Mouse (Mus musculus): ENCODE measurements around the gene Gm44805. TPM values are rescaled to one million over a fixed set of nuclear protein-coding genes. Genes with fewer than 3 reads are reported as not detected.

Gene Gm44805
- polyA plus RNA-seq, 1 experiment from 2014 or later = 1.2 TPM

DNA sequence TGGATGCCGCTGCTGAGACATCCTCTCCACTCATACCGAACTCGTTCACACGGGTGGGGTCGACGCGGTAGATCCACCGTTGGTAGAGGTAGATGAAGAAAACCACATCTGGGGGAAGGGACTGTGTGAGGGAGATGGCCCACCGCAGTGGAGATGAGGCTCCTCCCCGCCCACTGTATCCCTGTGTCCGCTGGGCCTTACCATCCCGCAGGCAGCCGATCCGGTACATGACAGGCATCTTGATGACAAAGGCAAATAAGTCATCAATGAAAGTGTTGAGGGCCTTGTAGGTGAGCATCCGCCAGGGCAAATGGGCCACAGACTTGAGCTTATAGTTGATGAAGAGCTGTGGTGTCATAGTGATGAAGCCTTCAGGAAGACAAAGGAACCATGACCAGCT is 47.4 kb downstream of the Gm44805 start:
- Histone ChIP-seq H3K27me3 (replicated peaks) (no peaks in the 10 kb centered on the region), H3K4me2 (replicated peaks) (no peak overlapping the region), H3K4me1 (replicated peaks) (no peaks in the 10 kb centered on the region), H3K27ac (no peak overlapping the region), H3K9ac (no peak overlapping the region), H3K4me3 (replicated peaks) (no peak overlapping the region), H3K36me3 (peaks cover 53% of the 10 kb centered on the region), H3K9me3 (no peaks in the 10 kb centered on the region)
- 90% methylated on average over 15 of the region's 15 CpGs for WGBS
- no peak for ATAC-seq

DNA sequence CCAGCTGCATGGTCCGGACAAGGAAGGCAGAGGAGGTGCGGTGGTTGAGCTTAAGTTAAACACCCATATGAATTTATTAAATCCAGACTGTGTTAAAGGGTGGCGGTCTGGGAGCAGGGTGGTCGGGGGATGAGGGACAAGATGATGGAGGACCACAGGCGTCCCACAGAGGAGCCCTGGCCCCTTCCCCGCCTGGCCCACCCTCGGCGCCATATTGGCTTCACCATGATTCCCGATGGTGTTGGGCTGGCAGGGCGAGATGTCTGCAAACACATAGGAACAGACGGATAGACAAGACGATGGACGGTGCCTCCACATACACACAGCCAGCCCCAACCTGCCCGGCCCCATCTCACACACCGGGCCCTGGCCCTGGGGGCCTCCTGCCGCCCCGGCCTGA is 48.0 kb downstream of the Gm44805 start:
- no peak for ATAC-seq
- H3K36me3 ChIP-seq = peaks cover 47% of the 10 kb centered on the region
- 92% methylated on average over 17 of the region's 17 CpGs for WGBS

DNA sequence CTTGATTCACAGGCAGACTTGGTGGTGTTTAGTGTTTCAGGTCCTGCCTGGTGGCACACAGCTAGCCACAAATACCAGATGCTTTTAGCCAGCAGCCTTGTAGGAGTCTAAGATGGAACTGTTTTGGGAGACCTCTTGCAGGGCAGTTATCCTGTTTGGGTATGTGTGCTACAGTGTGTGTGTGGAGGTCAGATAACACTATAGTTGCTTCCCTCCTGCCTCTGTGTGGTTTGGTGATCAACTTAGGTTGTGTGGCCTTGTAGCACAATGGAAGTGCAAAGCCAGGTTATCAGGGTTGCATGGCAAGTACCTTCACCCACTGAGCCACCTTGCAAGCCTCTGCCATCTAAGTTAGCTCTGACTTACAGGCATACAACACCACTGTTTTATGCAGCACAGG is 48.5 kb downstream of the Gm44805 start:
- H3K9ac ChIP-seq = no peak overlapping the region
- H3K27ac ChIP-seq = no peak overlapping the region
- no peak for ATAC-seq
- H3K4me3 ChIP-seq (replicated peaks) = no peak overlapping the region
- H3K27me3 ChIP-seq (replicated peaks) = no peaks in the 10 kb centered on the region
- no peak overlapping the region for H3K4me2 ChIP-seq (replicated peaks)
- peaks cover 42% of the 10 kb centered on the region for H3K36me3 ChIP-seq
- no peaks in the 10 kb centered on the region for H3K4me1 ChIP-seq (replicated peaks)
- H3K9me3 ChIP-seq = no peaks in the 10 kb centered on the region

More for the DNA sequence above, 48.0 kb downstream of the Gm44805 start:
- Histone ChIP-seq H3K27me3 (replicated peaks) (no peaks in the 10 kb centered on the region), H3K4me3 (replicated peaks) (no peak overlapping the region), H3K9ac (no peak overlapping the region), H3K9me3 (no peaks in the 10 kb centered on the region), H3K4me1 (replicated peaks) (no peaks in the 10 kb centered on the region), H3K4me2 (replicated peaks) (no peak overlapping the region), H3K27ac (no peak overlapping the region)

DNA sequence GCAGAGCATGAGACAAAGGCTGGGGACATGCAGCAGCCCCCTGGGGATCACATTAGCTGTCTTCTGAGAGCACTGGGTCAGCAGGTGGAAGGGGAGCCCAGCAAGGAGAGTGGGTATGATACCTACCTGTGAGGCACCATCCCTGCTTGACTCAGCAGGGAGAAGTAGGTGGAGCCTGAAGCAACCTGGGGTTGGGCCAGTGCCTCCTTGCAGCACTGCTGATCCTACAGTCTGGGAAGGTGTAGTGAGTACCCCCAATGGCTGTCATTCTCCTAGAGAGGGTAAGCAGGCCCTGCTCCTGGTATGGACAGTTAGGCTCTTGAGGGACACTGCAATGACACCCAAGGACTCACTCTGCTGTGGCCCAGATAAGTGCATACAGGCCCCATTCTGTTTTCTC is 48.9 kb downstream of the Gm44805 start:
- H3K36me3 ChIP-seq = peaks cover 38% of the 10 kb centered on the region
- ATAC-seq = no peak
- H3K9me3 ChIP-seq = no peaks in the 10 kb centered on the region
- H3K27ac ChIP-seq = no peak overlapping the region
- H3K9ac ChIP-seq = no peak overlapping the region
- H3K4me2 ChIP-seq (replicated peaks) = no peak overlapping the region
- H3K4me3 ChIP-seq (replicated peaks) = no peak overlapping the region
- H3K27me3 ChIP-seq (replicated peaks) = no peaks in the 10 kb centered on the region
- no peaks in the 10 kb centered on the region for H3K4me1 ChIP-seq (replicated peaks)

DNA sequence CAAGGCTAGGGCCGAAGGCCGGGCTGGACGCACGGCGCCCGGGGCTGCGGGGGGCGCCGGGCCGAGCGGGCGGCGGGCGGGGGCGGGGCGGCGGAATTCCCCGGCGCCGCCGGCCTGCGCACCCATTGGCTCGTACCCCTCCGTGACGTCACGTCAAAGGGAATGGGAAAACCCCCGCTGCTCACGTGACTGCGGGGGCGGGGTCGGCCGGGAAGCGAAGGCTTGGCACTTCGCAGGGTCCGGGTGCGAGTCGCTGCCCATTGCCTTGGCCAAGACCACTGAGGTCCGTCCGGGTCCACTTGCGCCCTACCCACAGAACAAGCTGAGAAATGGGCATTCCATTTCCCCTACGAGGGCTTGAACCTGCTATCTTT is 51.9 kb downstream of the Gm44805 start, which contains the start of gene Relb:
Relb (minus strand) TSS at position 78 of the 374 bp plus-strand sequence.
- Histone ChIP-seq H3K27me3 (replicated peaks) (no peaks in the 10 kb centered on the region), H3K4me3 (replicated peaks) (peak within 1 kb of the TSS; percentile 82), H3K27ac (peak within 1 kb of the TSS; percentile 86), H3K4me2 (replicated peaks) (peak within 1 kb of the TSS; percentile 92), H3K9me3 (no peaks in the 10 kb centered on the region), H3K4me1 (replicated peaks) (no peaks in the 10 kb centered on the region), H3K9ac (peak within 1 kb of the TSS; percentile 60), H3K36me3 (peaks cover 12% of the 10 kb centered on the region)
- ATAC-seq = peak; percentile 74
- WGBS = under 1% methylated on average over 41 of the region's 41 CpGs

DNA sequence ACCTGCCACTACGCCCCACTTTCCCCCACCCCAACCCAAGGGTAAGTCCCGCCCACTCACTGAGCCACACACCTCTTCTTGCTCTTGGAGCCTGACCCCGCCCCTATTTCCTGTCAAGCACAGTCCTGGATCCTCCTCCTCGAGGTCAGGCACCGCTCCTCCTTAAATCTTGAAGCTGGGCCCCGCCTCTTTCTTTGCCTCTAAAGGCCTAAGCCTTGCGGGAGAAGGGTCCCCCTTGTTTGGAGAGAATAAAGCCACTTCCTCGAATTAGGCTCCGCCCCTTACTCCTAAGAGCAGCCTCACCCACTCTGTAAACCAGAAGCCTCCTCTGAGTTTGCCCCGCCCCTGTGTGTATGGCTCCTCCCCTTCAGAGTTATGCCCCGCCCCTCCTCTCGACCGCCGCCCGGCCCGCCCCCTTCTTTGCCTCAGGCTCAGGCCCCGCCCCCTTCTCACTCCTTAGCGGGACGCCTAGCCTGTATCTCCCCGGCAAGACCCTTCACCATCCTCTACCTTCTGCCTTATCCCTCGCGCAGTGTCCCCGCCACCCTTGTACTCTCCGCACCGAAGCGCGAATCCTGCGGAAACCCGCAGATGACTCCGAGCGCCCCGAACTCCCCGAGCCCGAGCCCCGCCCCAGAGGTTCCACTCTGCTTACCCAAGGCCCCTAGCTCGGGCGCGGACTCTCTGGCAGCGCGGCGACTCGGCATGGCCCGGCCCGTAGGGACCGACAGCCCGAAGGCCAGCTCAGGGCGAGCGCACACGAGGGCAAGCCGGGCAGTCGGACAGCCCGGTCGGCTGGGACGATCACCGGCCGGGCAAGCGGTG is 52.5 kb downstream of the Gm44805 start:
- WGBS = 2% methylated on average over 57 of the region's 57 CpGs
- Histone ChIP-seq H3K27me3 (replicated peaks) (no peaks in the 10 kb centered on the region), H3K9me3 (no peaks in the 10 kb centered on the region), H3K36me3 (peaks cover 8% of the 10 kb centered on the region; the same call in 1 of the 2 replicates), H3K4me1 (replicated peaks) (peaks cover 4% of the 10 kb centered on the region; the same call in 1 of the 2 replicates), H3K4me3 (replicated peaks) (peak overlapping the region; percentile 82), H3K27ac (peak overlapping the region; percentile 86), H3K9ac (peak overlapping the region; percentile 60), H3K4me2 (replicated peaks) (peak overlapping the region; percentile 92)
- peak; percentile 93 for ATAC-seq

DNA sequence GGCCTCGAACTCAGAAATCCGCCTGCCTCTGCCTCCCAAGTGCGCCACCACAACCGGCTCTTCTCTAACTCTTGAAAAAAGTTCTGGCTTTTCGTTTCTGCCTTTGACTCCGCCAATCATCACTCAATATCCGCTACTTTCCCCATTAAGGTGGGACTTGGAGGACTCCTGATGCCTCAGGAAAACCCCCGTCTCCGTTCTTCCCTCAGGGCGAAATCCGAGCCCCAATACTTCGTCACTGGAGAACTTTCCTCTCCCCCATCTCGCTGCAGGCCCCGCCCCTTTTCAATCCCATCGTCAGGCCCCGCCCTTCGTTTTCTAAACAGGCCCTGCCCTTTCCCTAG is 53.1 kb downstream of the Gm44805 start:
- peak overlapping the region; percentile 92 for H3K4me2 ChIP-seq (replicated peaks)
- H3K9me3 ChIP-seq = no peaks in the 10 kb centered on the region
- H3K9ac ChIP-seq = no peak overlapping the region
- H3K27me3 ChIP-seq (replicated peaks) = no peaks in the 10 kb centered on the region
- H3K4me1 ChIP-seq (replicated peaks) = peaks cover 7% of the 10 kb centered on the region; the same call in 1 of the 2 replicates
- H3K27ac ChIP-seq = peak overlapping the region; percentile 86
- peaks cover 3% of the 10 kb centered on the region; the same call in 1 of the 2 replicates for H3K36me3 ChIP-seq
- peak overlapping the region; percentile 82 for H3K4me3 ChIP-seq (replicated peaks)
- WGBS = 12% methylated on average over 17 of the region's 17 CpGs
- no peak for ATAC-seq

DNA sequence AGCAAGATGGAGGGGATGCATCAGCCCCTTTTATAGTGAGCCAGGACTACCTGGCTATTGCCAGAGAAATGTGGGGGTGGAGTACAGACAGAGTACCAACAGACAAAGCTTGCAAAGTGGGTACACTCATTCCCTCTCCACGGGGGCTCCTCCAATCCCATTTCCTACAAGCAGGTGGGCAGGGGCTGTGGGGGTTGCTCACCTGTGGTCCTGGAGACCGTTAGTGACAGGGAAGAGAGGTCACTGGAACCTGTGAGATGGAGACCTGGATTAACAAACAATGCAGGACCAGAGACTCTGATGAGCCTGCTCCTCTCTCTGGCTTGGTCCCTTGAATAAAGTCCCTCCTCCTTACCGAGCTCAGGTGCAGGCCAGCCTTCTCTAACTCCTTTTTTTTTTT is 53.5 kb downstream of the Gm44805 start:
- Histone ChIP-seq H3K27me3 (replicated peaks) (no peaks in the 10 kb centered on the region), H3K4me2 (replicated peaks) (peak overlapping the region; percentile 92), H3K27ac (no peak overlapping the region), H3K4me3 (replicated peaks) (peak overlapping the region; percentile 82), H3K9me3 (no peaks in the 10 kb centered on the region), H3K36me3 (peaks cover 3% of the 10 kb centered on the region; the same call in 1 of the 2 replicates), H3K9ac (no peak overlapping the region), H3K4me1 (replicated peaks) (peaks cover 10% of the 10 kb centered on the region; the same call in 1 of the 2 replicates)
- ATAC-seq = no peak
- 57% methylated on average over 3 of the region's 3 CpGs for WGBS

DNA sequence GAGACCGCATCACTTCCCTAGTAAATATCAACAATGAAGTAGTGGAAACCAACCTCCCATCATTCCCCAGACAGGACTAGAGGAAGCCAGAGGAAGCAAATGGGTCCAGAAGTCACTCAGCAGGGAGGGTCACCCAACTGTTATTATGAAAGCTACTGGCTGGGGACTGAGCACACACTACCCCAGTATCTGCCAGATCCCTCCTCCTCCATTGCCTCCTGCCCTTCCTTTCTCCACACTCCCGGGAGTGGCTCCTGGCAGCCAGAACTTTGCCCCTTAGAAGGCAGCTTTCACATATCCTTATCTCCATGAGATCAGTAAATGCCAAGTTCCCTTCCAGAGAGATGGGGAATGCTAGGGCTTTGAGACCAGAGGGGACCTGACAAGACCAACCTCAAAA is 57.8 kb downstream of the Gm44805 start:
- Histone ChIP-seq H3K4me1 (replicated peaks) (peaks cover 14% of the 10 kb centered on the region; the same call in 1 of the 2 replicates), H3K4me2 (replicated peaks) (peak overlapping the region; percentile 9; the same call in 1 of the 2 replicates), H3K9ac (no peak overlapping the region), H3K27me3 (replicated peaks) (no peaks in the 10 kb centered on the region), H3K36me3 (no peaks in the 10 kb centered on the region), H3K9me3 (no peaks in the 10 kb centered on the region), H3K27ac (peak overlapping the region; percentile 71; the same call in 1 of the 2 replicates), H3K4me3 (replicated peaks) (no peak overlapping the region)
- WGBS = 57% methylated on average over 2 of the region's 2 CpGs
- peak; percentile 65 for ATAC-seq

DNA sequence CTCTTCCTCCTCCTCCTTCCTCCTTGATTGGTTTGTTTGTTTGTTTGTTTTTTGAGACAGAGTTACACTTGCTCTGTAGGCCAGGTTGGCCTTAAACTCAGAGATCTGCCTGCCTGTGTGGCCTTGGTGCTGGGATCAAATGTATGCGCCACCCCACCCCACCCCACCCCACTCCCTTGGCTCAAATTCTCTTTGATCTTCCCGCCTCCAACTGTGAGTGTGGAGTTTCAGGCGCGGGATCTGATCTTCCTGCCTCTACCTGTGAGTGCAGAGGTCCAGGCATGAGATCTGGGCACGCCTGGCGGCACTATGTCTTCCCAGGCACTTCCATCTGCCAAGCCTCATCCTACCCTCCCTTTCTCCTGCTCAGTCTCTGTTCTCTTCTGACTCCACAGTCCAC is 59.0 kb downstream of the Gm44805 start:
- WGBS = 25% methylated on average over 6 of the region's 6 CpGs
- Histone ChIP-seq H3K27ac (no peak overlapping the region), H3K9me3 (no peaks in the 10 kb centered on the region), H3K4me2 (replicated peaks) (no peak overlapping the region), H3K4me1 (replicated peaks) (peaks cover 14% of the 10 kb centered on the region; the same call in 1 of the 2 replicates), H3K36me3 (no peaks in the 10 kb centered on the region), H3K4me3 (replicated peaks) (no peak overlapping the region), H3K9ac (no peak overlapping the region), H3K27me3 (replicated peaks) (no peaks in the 10 kb centered on the region)
- ATAC-seq = 0 out of 2 replicates have a peak, but pooled peaks have one; percentile 5

Measured in intestine, embryonic 15.5 days (tissue).